Mouse (Mus musculus): ENCODE measurements around the gene Hoxa11. TPM values are rescaled to one million over a fixed set of nuclear protein-coding genes. Genes with fewer than 3 reads are reported as not detected.
A peak's percentile ranks its signal among the peaks of the same experiment; 100 is the strongest.

Hoxa11 gene
- total RNA-seq, 2 experiments from 2014 or later = not detected

DNA sequence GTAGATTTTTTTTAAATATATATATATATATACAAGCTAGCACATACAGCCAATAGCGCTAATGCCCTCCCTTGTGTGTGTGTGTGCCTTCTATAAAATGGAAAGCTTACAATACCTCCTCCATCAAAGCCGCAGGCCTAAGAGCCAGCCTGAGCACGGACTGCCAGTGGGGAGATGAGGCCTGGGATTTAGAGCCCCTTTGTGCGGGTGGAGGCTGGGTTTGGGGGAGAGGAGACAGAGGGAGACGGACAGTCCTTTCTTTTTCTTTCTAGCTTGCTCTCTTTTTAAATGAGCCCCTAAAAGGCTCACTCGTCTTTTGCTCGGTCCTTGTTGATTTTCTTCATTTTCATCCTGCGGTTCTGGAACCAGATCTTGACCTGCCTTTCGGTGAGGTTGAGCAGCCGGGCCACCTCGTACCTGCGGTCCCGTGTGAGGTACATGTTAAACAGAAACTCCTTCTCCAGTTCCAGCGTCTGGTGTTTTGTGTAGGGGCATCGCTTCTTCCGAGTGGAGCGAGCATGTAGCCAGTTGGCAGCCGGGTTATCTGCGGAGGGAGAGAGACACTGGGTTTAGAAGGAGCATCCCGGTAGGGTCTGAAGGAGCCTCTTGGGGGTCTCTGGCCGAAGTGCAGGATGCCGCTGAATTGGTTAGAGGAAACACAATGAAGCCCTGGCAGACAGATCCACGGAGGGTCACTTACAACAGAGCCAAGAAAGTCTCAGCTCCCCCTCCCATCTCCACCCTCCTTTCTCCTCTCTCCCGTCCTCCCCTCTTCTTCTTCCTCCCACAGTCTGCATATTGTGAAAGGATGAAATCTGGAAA is 21.5 kb downstream of the Hoxa11 start:
- no peak for DNase-seq
- intact Hi-C loops (cut with DNase I) = loop anchor here (5.0 kb wide), 2 partner anchors 352 to 1042 kb away; no protein-coding TSS in a partner anchor

DNA sequence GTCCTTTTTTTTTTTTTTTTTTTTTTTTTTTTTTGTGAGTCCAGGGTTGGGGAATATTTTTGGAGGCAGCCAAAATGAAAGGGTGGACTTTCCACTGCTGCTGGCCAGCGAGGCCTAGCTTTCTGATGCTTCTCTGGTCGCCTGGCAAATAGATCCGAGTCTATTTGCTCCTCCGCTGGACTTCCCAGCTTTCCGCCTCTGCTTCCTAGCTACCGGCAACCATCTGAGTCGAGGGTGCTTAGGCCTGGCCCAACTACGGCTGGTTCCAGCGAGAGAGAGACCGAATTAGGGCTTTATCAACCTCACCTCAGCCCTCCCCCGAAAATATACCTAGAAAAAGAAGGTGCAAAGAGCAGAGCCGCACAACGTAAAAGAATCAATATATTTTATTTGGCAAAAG is 22.9 kb downstream of the Hoxa11 start:
- intact Hi-C loops (cut with DNase I) = loop anchor here (5.0 kb wide), 2 partner anchors 350 to 1040 kb away; no protein-coding TSS in a partner anchor
- DNase-seq = no peak

DNA sequence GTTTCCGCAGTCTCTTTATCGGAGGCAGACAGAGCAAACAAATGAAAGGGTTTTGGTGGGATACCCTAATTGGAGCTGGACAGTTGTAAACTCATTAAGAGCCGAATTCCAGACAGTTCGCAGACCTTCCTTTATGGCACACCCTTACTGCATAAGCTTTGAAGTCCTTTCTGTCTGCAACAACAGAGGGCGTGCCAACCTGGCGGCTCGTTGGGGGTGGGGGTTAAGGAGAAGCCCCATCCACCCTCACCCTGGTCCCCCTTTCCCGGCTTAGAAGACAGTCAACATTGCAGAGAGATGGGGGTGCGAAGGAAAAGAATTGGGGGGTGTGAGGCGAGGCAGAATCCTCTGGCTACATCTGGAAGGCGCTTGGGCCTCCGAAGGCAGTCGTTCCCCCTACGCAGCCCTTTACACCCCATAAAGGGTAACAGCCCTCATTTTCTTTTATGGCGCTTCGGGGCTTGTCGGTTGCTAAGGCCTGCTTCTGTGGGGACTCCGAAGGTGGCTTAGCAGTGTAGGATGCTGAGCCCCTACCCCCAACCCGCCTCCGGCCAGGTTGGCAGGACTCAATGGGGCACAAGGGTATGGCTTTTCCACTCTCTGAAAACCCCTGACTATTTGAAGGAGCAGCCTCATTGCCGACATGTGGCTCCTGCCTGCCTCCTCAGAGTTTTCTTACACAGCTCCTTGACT is 23.5 kb downstream of the Hoxa11 start:
- no peak for DNase-seq
- intact Hi-C loops (cut with DNase I) = loop anchor here (2.0 to 5.0 kb wide), 3 partner anchors 350 to 1040 kb away; no protein-coding TSS in a partner anchor

DNA sequence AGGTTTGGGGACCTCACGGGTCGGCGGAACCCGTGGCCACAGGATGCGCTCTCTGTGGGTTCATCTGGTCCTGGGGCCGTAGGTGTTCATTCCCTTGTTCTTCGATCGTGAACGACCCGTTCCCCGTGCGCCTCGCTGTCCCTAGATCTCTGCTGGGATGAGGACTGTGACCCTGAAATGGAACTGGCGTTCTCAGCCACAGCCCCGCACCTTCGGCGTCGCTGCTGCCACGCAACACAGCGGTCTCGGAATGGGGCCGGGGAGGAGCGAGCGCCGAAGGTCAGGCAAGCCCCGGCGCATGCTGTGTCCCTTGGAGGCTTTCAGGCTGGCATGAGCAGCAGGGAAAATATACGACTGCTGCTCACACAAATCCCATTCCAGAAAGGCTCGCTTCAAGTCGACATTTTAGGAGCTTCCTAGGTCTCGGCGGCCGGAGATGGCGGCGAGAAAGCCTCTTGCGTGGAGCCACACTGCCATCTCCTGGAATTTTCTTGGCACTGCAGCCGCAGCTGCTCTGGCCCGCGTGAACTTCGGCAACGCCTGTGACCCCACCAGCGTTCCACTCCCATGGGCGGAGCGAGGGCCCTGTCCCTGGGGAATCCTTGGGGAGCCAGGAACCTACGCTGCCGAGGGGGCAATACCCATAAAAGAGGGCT is 24.1 kb downstream of the Hoxa11 start, which contains the start of gene Hoxa7:
Hoxa7 (minus strand) TSS at position 518 of the 656 bp plus-strand sequence.
- intact Hi-C loops (cut with DNase I) = loop anchor here (2.0 to 5.0 kb wide), 3 partner anchors 349 to 1039 kb away; no protein-coding TSS in a partner anchor

DNA sequence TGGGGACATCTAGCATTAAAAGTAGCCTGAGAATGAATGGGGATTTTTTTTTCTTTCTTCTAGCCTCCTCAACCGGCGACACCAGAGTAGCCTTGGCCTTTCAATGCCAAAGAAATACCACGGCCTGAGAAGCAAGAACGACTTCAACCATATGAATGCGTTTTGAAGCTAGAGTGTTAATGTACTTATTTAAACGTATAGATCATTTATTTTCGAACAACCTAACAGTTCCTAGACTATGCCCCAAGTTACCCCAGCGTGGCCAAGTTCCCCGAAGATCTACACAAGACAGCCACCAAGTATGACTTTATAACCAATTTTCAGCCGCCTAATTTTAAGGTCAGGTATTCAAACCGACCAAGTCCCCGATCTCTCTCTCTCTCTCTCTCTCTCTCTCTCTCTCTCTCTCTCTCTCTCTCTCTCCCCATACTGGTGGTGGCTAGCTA is 24.7 kb downstream of the Hoxa11 start:
- DNase-seq = no peak
- intact Hi-C loops (cut with DNase I) = loop anchor here (2.0 to 5.0 kb wide), 3 partner anchors 349 to 1039 kb away; no protein-coding TSS in a partner anchor

More for the DNA sequence above, 24.1 kb downstream of the Hoxa11 start, which contains the start of gene Hoxa7:
- DNase-seq = peak; percentile 88 to 92

DNA sequence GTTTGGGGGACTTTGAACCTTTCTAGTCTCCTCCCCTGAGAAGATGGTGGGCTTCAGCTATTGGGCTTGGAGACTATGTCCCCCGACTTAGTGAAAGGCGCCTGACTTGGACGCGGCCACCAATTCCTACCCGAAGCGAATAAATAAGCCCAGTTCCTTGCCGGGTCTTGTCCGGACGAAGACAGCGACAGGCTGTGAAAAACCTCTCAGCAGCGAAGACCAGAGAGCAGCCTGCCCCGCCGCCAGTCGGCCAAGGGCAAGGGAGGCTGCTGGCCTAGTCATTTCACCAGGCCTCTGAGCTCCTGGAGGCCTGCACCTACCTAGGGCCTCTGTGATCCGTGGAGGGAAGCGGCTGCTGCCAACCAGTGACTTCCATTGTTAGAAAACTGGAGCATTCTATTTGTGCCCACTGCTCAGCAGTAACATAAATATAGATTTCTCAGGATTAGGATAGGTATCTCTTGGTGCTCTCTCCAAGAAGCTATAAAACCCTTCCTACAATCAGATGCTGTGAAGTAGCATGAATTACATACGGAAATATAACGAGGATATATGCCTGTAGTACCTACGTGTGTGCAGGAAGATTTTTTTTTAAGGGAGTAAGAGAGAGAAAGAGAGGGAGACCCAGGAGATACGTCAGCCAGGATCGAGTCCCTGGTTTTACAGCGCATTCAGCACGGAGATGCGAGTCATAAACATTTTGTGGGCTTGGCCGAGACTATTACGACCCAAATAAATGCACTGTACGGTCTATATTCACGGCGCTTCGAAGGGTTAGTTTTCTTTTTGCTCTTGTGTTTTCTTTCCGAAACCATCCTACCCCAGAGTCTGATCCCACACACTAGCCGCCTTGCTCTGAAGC is 25.4 kb downstream of the Hoxa11 start:
- intact Hi-C loops (cut with DNase I) = loop anchor here (2.0 to 5.0 kb wide), 3 partner anchors 348 to 1038 kb away; no protein-coding TSS in a partner anchor
- peak in 1 of 2 experiments; percentile 37 for DNase-seq

DNA sequence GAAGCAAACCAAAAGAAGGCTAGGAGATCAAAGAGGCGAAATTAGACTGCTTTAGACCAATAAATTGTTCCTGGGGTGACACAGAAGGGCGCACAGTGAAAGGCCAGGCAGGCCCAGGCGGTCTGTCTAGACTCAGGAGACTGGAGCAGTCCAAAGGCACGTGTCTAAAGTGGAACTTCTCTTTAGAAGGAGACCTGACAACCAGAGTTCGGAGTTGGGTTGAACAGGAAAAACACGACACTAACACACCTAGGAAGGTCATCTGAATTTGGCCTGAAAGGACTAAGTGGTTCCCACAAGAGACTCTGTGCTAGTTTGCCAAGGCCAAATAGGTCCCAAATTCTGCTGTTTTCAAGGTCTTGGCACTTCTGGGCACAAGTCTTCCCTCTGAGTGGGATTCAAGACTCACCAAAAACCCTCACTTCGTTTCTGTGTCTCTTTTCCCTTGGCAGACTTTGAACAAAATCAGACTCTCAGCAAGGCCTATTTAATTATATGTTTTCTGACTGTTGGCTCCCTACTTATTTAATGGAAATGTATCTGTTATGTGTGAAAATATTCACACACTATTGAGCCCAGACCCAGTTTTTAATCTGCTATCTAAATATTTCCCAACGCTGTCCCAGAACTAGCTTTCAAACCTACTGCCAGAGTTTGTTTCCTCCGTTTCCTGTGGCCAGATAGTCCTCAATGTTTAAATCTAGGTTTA is 26.2 kb downstream of the Hoxa11 start:
- DNase-seq = peak in 1 of 2 experiments; percentile 29
- intact Hi-C loops (cut with DNase I) = no loop called here

DNA sequence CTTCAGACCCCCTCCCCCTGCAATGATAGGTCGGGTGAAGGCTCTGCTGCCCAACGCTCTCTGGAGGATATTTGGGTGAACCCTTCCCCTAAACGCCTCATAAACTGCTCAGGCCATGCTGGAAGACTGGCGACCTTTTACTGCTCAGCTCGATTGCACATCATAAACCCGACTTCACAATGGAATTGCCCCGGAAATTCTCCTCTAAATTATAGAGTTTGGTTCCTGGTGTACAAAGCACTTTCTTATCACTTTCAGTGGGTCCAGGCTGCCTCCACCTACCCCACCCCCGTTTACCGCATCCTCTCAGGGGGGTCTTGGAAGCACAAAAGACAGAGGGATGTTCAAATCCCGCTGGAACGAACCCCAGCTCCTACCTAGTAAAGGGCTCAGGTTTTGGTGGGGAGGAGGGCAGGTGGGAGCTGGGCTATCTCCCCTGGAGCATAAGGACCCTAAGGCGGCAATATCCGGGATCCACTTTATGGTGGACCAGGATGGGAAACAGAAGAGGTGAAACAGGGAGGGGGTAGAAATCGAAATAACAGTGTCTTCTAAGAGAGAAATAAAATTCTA is 26.9 kb downstream of the Hoxa11 start:
- DNase-seq = peak in 1 of 2 experiments; percentile 40
- intact Hi-C loops (cut with DNase I) = no loop called here

DNA sequence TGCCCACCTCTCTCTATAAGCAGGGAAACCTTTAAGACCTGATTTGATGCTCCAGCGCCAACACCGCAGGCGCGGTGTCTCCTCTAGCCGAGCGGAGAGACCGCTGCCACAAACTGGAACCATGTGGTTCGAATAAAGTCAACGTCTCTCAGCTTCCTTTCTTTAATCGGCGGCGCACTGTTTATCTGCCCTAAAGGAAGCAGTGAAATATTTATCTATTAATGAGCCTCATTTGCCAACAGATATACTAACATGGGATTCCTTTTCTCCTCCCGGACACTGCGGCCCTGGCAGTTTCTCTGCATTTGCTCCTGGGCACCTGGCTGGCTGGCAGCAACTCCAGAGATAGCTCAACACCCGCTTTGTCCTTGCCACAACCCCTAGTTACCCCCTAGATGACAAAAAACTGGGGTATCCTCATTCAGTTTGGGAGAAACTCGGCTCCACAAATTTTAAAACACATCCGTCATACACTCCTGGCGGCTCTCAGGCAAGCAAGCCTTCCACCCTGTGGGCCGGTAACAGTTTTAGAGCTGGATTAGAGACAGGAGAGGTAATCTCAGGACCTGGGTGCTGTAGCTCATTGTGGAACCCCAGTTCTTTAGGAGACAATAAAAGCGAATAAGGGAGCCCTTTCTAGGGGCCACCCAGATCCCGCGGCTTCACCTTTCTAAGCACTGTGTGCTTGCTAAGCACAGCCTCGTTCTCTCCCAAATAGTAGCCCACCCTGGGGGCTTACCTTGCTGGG is 27.5 kb downstream of the Hoxa11 start:
- peak in 1 of 2 experiments; percentile 33 for DNase-seq
- intact Hi-C loops (cut with DNase I) = no loop called here

DNA sequence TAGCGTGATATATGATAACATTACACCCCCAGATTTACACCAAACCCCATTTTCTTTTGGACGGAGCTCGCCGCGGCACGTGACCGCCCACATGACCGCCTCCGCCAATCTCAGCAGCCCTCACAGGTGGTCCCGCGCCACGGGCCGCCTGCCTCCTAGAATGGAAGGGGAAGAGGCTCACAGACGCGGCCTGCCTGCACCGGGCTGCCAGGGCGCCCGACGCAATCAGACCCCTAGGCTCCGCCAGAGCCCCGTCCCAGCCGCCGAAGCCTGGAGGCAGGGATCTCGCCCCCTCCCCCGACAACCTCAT is 28.2 kb downstream of the Hoxa11 start:
- intact Hi-C loops (cut with DNase I) = no loop called here
- DNase-seq = peak in 1 of 2 experiments; percentile 43

DNA sequence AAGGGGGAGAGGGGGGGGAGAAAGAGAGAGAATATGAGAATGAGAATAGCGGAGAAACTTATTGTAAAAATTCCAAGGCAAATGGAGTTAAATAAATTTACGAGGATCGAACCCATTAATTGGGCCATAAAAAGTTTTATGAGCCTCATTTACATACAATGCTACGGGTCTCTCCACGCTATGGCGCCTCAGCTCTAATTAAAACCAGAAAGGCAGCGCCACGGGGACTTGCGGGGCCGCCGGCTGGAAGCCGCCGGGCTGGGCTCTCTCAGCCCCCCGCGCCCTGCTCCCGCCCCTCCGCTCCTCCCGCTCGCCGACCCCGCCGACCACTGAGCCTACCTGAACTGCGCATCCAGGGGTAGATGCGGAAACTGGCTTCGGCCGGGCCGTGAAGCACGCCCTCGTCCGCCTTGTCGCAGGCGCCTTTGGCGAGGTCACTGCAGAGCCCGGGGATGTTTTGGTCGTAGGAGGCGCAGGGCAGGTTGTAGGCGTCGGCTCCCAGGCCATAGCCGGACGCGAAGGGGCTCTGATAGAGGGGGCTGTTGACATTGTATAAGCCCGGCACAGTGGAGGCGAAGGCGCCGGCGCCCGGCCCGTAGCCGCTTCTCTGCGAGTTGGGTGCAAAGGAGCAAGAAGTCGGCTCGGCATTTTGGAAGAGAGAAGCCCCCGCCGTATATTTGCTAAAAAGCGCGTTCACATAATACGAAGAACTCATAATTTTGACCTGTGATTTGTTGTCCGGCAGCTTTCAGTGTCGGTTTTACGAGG is 28.7 kb downstream of the Hoxa11 start:
- peak in 1 of 2 experiments; percentile 30 for DNase-seq
- intact Hi-C loops (cut with DNase I) = no loop called here

DNA sequence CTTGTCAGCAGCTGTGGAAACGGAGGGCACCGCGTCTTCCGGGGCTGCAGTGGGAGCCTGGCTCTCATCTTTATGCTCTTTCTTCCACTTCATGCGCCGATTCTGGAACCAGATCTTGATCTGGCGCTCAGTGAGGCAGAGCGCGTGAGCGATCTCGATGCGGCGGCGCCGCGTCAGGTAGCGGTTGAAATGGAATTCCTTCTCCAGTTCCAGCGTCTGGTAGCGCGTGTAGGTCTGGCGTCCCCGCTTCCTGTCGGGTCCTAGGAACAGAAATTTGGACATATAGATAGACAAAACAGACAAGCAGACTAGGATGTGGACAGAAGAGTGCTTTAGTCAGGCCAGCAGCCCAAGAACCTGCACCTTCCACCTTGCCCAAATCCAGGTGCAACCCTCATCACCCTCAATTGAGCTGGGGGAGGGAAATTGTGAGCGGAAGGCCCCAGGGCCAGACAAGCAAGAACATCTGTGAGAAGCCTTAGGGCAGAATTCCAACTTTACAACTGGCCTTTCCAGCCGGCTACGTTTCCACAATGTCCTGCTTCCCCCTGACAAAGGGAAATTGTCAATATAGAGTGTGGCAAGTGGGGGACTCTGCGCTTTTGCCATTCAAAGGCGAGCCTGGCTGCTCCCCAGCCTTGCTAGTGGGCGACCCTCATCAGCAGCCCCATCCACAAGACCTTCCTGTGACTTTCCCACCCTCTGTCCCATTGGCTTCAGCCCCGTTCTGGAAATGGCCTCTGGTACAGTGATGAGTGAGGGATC is 29.7 kb downstream of the Hoxa11 start:
- intact Hi-C loops (cut with DNase I) = no loop called here
- DNase-seq = no peak

DNA sequence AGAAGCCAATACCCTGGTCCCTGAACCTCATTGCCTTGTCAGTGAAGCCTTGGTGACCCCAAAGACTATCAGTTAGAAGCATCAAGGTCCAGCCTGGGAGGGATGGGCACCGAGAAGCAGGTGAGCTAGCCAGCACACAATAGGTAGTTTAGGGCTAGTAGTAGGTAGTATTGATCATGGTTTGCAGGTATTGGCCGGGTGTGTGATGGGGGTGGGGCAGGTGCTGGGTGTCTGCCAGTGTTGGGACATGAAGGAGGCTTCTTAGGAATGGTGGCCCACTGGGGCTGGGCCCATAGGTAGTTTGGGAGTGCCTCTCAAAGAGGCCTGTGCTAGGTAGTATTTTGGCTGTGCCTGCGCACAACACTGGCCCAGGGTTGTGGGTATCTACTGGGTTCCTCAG is 30.5 kb downstream of the Hoxa11 start:
- intact Hi-C loops (cut with DNase I) = no loop called here
- DNase-seq = no peak

DNA sequence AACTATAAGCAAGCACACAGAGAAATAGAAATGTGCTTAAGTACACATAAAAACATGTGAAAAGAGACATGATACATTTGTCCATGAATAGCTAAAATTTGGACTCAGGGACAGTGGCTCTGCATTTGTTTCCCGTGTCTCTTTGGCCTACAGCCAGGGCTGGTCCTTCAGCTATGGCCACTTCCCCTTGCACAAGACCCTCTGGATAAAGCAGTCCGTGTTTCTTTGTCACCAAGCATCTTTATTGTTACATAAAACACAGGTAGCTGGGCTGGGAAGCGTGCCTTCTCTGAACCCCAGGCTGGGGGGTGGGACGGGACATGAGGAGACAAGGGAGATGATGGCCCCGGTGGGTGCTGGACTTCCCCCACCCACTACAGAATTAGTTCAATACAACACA is 31.3 kb downstream of the Hoxa11 start:
- intact Hi-C loops (cut with DNase I) = no loop called here
- DNase-seq = no peak

DNA sequence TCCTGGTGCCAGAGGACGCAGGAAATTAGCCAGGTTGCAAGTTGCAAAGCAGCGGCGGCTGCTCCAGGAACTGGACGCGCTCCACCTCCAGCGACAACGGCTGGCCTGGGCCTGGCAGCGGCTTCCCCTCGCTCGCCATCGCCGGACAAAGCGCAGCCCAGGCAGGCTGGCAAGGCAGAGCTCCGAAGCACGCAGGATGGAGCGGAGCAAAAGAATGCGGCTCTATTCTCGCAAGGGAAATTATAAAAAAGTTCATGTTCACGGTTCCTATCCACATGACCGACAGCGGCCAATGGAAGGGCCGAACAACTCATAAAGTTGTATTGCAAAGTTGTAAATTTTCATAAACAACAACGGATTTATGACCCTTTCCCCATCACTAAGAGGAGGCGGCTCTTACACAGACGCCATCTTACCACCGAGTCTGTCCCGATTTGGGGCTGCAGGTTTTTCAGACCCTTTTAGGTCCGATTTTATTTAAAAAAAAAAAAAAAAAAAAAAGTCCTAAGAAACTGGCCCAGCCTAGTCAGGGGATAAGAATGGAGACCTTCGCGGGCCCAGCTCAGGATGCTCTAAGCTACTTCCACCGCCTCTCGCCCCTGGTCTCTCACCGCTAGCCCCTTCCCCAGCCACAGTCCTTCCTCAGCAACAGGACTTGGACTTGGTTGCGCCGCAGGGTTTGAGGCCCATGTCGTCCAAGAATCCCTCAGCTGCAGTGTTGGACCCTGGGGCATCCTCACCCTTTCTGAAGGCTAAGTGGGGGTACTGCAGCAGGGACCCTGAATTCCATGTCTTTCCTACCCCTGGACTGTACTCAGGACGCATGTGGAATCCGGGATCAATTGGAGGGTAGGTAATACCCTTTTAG is 32.3 kb downstream of the Hoxa11 start, which contains the start of the genes Hoxa3 and Gm28308:
Hoxa3 (minus strand) TSS at position 218 of the 868 bp plus-strand sequence.
Gm28308 (minus strand) TSS at position 221 of the 868 bp plus-strand sequence.
- peak in 1 of 2 experiments; percentile 47 for DNase-seq
- intact Hi-C loops (cut with DNase I) = no loop called here
